Mouse (Mus musculus) cerebellum, adult 2 months (tissue): ENCODE data around the gene Plekhg3. TPM values are rescaled to one million over a fixed set of nuclear protein-coding genes. Genes with fewer than 3 reads are reported as not detected.
A peak's percentile ranks its signal among the peaks of the same experiment; 100 is the strongest.

Experiments used
- DNase-seq, 2 experiments: peaks; one replicate each; pipeline ENCODE4 v3.0.0; 2021
- H3K27ac ChIP-seq: fragments of 200-500 bp; 2 replicates; pipeline ENCODE4 v1.5.1; 2012; ENCODE audit warnings: low read length, control low read depth, inconsistent platforms; ENCODE audit not compliant: insufficient read depth
- H3K27me3 ChIP-seq: fragments of 200-500 bp; 2 replicates; pipeline ENCODE4 v1.6.1; 2012; ENCODE audit warnings: inconsistent platforms, mild to moderate bottlenecking, low read length, moderate library complexity; ENCODE audit not compliant: control insufficient read depth, insufficient read depth
- H3K4me1 ChIP-seq: fragments of 200-500 bp; 2 replicates; pipeline ENCODE4 v1.6.1; 2011; ENCODE audit warnings: low read length; ENCODE audit not compliant: control insufficient read depth, insufficient read depth
- H3K4me3 ChIP-seq: fragments of 200-500 bp; replicated peaks from 2 replicates; pipeline ENCODE3; 2011; ENCODE audit warnings: mild to moderate bottlenecking, low read depth, low read length, control low read depth; ENCODE audit not compliant: insufficient read depth
- CTCF ChIP-seq: fragments of 200-500 bp; IDR thresholded peaks from 2 replicates; pipeline ENCODE4 v1.5.1; 2011; ENCODE audit warnings: low read depth, mild to moderate bottlenecking, control low read depth, low read length, moderate library complexity, borderline replicate concordance; ENCODE audit not compliant: insufficient read depth
- POLR2A ChIP-seq: fragments of 200-500 bp; IDR thresholded peaks from 2 replicates; pipeline ENCODE4 v1.6.1; 2011; ENCODE audit warnings: low read length, control low read depth, borderline replicate concordance; ENCODE audit not compliant: insufficient read depth
- WGBS: fragments of 180-500 bp; shearing (Covaris S2); methylation state at CpG from one replicate; pipeline ENCODE4 v1.1.7; 2018; 5-methylcytosine and 5-hydroxymethylcytosine counted together
- polyA plus RNA-seq: library from polyadenylated mRNA; depleted of rRNA; stranded (reverse); fragments of >200 nt; gene quantifications from 2 replicates; pipeline ENCODE4 v1.2.3, GENCODE M21; 2012

The Plekhg3 gene
- polyA plus RNA-seq, 1 experiment: 34.4 TPM

GRCm38 (mm10) chr12:76495381-76495780 is 35.3 kb upstream of the Plekhg3 start:
- Histone ChIP-seq H3K4me1 (no peaks in the 10 kb centered on the region), H3K27ac (no peak overlapping the region), H3K4me3 (no peak overlapping the region), H3K27me3 (no peaks in the 10 kb centered on the region)
- no peak for TF ChIP-seq POLR2A
- TF ChIP-seq CTCF: no peak
- WGBS: 87% methylated on average over 4 of the region's 4 CpGs
- DNase-seq: no peak

- no peaks in the 10 kb centered on the region for H3K27me3 ChIP-seq
Observed at GRCm38 (mm10) chr12:76496324-76496723, 34.4 kb upstream of the Plekhg3 start.

GRCm38 (mm10) chr12:76499276-76499675 is 31.4 kb upstream of the Plekhg3 start:
- no peaks in the 10 kb centered on the region for H3K27me3 ChIP-seq
- no peaks in the 10 kb centered on the region for H3K4me1 ChIP-seq
- 92% methylated on average over 9 of the region's 9 CpGs for WGBS
- no peak overlapping the region for H3K27ac ChIP-seq
- TF ChIP-seq CTCF (no peak), POLR2A (no peak)
- H3K4me3 ChIP-seq: no peak overlapping the region
- no peak for DNase-seq

More at GRCm38 (mm10) chr12:76496324-76496723, 34.4 kb upstream of the Plekhg3 start:
- Histone ChIP-seq H3K4me3 (peak overlapping the region; percentile 33), H3K27ac (no peak overlapping the region), H3K4me1 (no peaks in the 10 kb centered on the region)
- 28% methylated on average over 12 of the region's 12 CpGs for WGBS
- peak; percentile 47 to 69 for DNase-seq
- TF ChIP-seq CTCF (peak; percentile 65), POLR2A (no peak)

- Histone ChIP-seq H3K4me3 (no peak overlapping the region), H3K27me3 (no peaks in the 10 kb centered on the region), H3K4me1 (no peaks in the 10 kb centered on the region), H3K27ac (no peak overlapping the region)
- 92% methylated on average over 6 of the region's 6 CpGs for WGBS
- no peak for TF ChIP-seq CTCF
- no peak for TF ChIP-seq POLR2A
- DNase-seq: no peak
Observed at GRCm38 (mm10) chr12:76500055-76500454, 30.6 kb upstream of the Plekhg3 start.

- DNase-seq: no peak
- H3K27me3 ChIP-seq: no peaks in the 10 kb centered on the region
- 84% methylated on average over 3 of the region's 3 CpGs for WGBS
- H3K4me1 ChIP-seq: no peaks in the 10 kb centered on the region
- H3K27ac ChIP-seq: no peak overlapping the region
- H3K4me3 ChIP-seq: no peak overlapping the region
- no peak for TF ChIP-seq CTCF
Observed at GRCm38 (mm10) chr12:76500896-76501295, 29.8 kb upstream of the Plekhg3 start.

GRCm38 (mm10) chr12:76502981-76503380 is 27.7 kb upstream of the Plekhg3 start:
- Histone ChIP-seq H3K27me3 (no peaks in the 10 kb centered on the region), H3K4me3 (no peak overlapping the region), H3K4me1 (no peaks in the 10 kb centered on the region; the same call in 1 of the 2 replicates), H3K27ac (no peak overlapping the region)
- TF ChIP-seq POLR2A (no peak), CTCF (no peak)
- DNase-seq: no peak
- 67% methylated on average over 5 of the region's 5 CpGs for WGBS

- 54% methylated on average over 2 of the region's 2 CpGs for WGBS
- peak in 1 of 2 experiments; percentile 30 for DNase-seq
- no peaks in the 10 kb centered on the region for H3K27me3 ChIP-seq
- TF ChIP-seq CTCF (no peak), POLR2A (no peak)
- no peak overlapping the region for H3K27ac ChIP-seq
- H3K4me1 ChIP-seq: no peaks in the 10 kb centered on the region; the same call in 1 of the 2 replicates
- no peak overlapping the region for H3K4me3 ChIP-seq
Observed at GRCm38 (mm10) chr12:76506522-76506921, 24.2 kb upstream of the Plekhg3 start.

- no peak for DNase-seq
- WGBS: 82% methylated on average over 5 of the region's 5 CpGs
- TF ChIP-seq POLR2A (no peak), CTCF (no peak)
- no peaks in the 10 kb centered on the region; the same call in 1 of the 2 replicates for H3K4me1 ChIP-seq
- no peaks in the 10 kb centered on the region for H3K27me3 ChIP-seq
- no peak overlapping the region for H3K4me3 ChIP-seq
- peak overlapping the region; percentile 36; the same call in 1 of the 2 replicates for H3K27ac ChIP-seq
Observed at GRCm38 (mm10) chr12:76507791-76508190, 22.9 kb upstream of the Plekhg3 start.

- no peak for DNase-seq
- no peak overlapping the region for H3K4me3 ChIP-seq
- no peak overlapping the region for H3K27ac ChIP-seq
- no peaks in the 10 kb centered on the region; the same call in 1 of the 2 replicates for H3K4me1 ChIP-seq
- WGBS: 66% methylated on average over 7 of the region's 7 CpGs
- H3K27me3 ChIP-seq: no peaks in the 10 kb centered on the region
- TF ChIP-seq POLR2A: no peak
Observed at GRCm38 (mm10) chr12:76508909-76509440, 21.7 kb upstream of the Plekhg3 start.
